20 mouse cellular contexts compared by ENCODE assay signal in the genomic region with DNA sequence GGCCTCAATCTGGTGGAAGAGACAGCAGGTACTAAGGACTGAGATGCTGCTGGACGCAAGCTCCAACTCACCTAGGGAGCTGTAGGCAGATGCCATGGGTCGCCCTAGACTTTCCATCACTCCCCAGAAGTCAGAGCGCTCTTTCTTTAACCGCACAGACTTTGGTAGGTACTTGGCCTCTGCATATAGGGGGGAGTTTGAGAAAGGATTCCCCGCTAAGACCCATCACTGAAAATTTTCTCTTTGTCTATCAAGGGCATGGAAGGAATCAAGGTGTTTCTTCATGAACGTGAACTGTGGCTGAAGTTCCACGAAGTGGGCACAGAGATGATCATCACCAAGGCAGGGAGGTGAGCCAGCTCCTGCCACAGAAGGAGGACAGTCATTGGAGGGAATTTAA. TPM values are rescaled to one million over a fixed set of nuclear protein-coding genes. Genes with fewer than 3 reads are reported as not detected.
DNase-seq lines count a peak whose midpoint lies in the region; ATAC-seq and TF ChIP-seq lines count a peak whose summit lies in the region.
"Had no signal": no experiment of that assay in that cellular context is flagged by ENCODE, and none has a peak within 500 bp of the region (broad histone marks: within the 10 kb centered on the region; RNA-seq: fewer than 3 reads in every experiment).

No protein-coding gene starts in this region.

- H3K4me3 ChIP-seq in heart, embryonic 10.5 days: peak overlapping the region; percentile 74
- peak overlapping the region; percentile 63 for H3K4me3 ChIP-seq in lung, embryonic 14.5 days (ENCODE audit: low read depth, low read length)
- H3K4me3 ChIP-seq in brown adipose tissue, adult 24 weeks (ENCODE audit: insufficient read depth, low read depth, low read length): peak overlapping the region; percentile 40
- H3K4me3 ChIP-seq in heart, postnatal 0 days (ENCODE audit: low read depth, low read length): peak overlapping the region; percentile 64
- H3K4me3 ChIP-seq: forebrain, embryonic 15.5 days; neural tube, embryonic 13.5 days had no signal

- peaks cover 27% of the 10 kb centered on the region for H3K36me3 ChIP-seq in heart, embryonic 10.5 days
- peaks cover 56% of the 10 kb centered on the region for H3K36me3 ChIP-seq in lung, embryonic 14.5 days (ENCODE audit: insufficient read depth)
- H3K36me3 ChIP-seq in heart, postnatal 0 days (replicated peaks; ENCODE audit: control insufficient read depth, insufficient read depth, low read length): peaks cover 16% of the 10 kb centered on the region; the same call in 1 of the 2 replicates
- H3K36me3 ChIP-seq: forebrain, embryonic 15.5 days; neural tube, embryonic 13.5 days had no signal

- TF ChIP-seq EP300 in heart, postnatal 0 days (IDR thresholded peaks at IDR 0.05; ENCODE audit: low read depth): no peak

- TF ChIP-seq CTCF in lung, embryonic 14.5 days (IDR thresholded peaks at IDR 0.05; ENCODE audit: low read depth): no peak
- no peak for TF ChIP-seq CTCF in heart, postnatal 0 days (IDR thresholded peaks at IDR 0.05; ENCODE audit: low read depth)

- intact Hi-C loops in heart, postnatal 36 days (cut with DNase I): no loop called here

- DNase-seq in heart, embryonic 10.5 days (ENCODE audit: low spot score): no peak
- no peak for DNase-seq in heart, postnatal 36 days
- DNase-seq in lung, embryonic 14.5 days: no peak
- DNase-seq in lung, postnatal 25 days (ENCODE audit: low spot score): no peak
- DNase-seq in heart, postnatal 0 days (ENCODE audit: low spot score): no peak
- DNase-seq in adrenal gland, adult 8-10 months: no peak
- DNase-seq in frontal cortex, postnatal 14 days (ENCODE audit: low spot score in 2 of 2): no peak
- DNase-seq: cerebellum, adult 11-12 months; cerebellum, postnatal 36 days; layer of hippocampus, postnatal 36 days; right cerebral cortex, postnatal 4 days had no signal

- WGBS in heart, embryonic 10.5 days: 16% methylated on average over 7 of the region's 7 CpGs
- WGBS in lung, embryonic 14.5 days: 8% methylated on average over 7 of the region's 7 CpGs
- WGBS in heart, postnatal 0 days: 44% methylated on average over 7 of the region's 7 CpGs

- H3K4me2 ChIP-seq in lung, embryonic 14.5 days: peak overlapping the region; percentile 84
- H3K4me2 ChIP-seq in heart, postnatal 0 days (ENCODE audit: low read depth, low read length): peak overlapping the region; percentile 75
- H3K4me2 ChIP-seq: forebrain, embryonic 15.5 days; neural tube, embryonic 13.5 days had no signal

- peak overlapping the region; percentile 98 for H3K9ac ChIP-seq in lung, embryonic 14.5 days
- H3K9ac ChIP-seq in heart, postnatal 0 days (replicated peaks; ENCODE audit: low read depth, low read length): peak overlapping the region; percentile 65
- H3K9ac ChIP-seq: forebrain, embryonic 15.5 days; neural tube, embryonic 13.5 days had no signal

- H3K27me3 ChIP-seq in heart, embryonic 10.5 days (ENCODE audit: insufficient read depth, poor library complexity, severe bottlenecking): peaks cover 76% of the 10 kb centered on the region
- H3K27me3 ChIP-seq in lung, embryonic 14.5 days (ENCODE audit: insufficient read depth, low read length): peaks cover 55% of the 10 kb centered on the region
- peaks cover 42% of the 10 kb centered on the region for H3K27me3 ChIP-seq in heart, postnatal 0 days (ENCODE audit: control insufficient read depth, insufficient read depth, low read length)

- H3K4me1 ChIP-seq in heart, embryonic 10.5 days: peaks cover 56% of the 10 kb centered on the region
- no peaks in the 10 kb centered on the region for H3K4me1 ChIP-seq in lung, embryonic 14.5 days (ENCODE audit: insufficient read depth)
- H3K4me1 ChIP-seq in brown adipose tissue, adult 24 weeks (ENCODE audit: control insufficient read depth, insufficient read depth, insufficient read length, low read length): no peaks in the 10 kb centered on the region
- H3K4me1 ChIP-seq in heart, postnatal 0 days (ENCODE audit: control insufficient read depth, insufficient read depth): peaks cover 12% of the 10 kb centered on the region
- H3K4me1 ChIP-seq: neural tube, embryonic 13.5 days had no signal

- no peak for ATAC-seq in lung, embryonic 14.5 days (ENCODE audit: insufficient read depth)
- no peak for ATAC-seq in heart, postnatal 0 days (ENCODE audit: insufficient read depth, low read depth)
- ATAC-seq: forebrain, embryonic 15.5 days had no signal

- no peaks in the 10 kb centered on the region for H3K9me3 ChIP-seq in heart, embryonic 10.5 days
- no peaks in the 10 kb centered on the region for H3K9me3 ChIP-seq in lung, embryonic 14.5 days (ENCODE audit: low read depth, low read length)
- H3K9me3 ChIP-seq in heart, postnatal 0 days (replicated peaks; ENCODE audit: control insufficient read depth, low read length): no peaks in the 10 kb centered on the region
- H3K9me3 ChIP-seq: forebrain, embryonic 15.5 days; neural tube, embryonic 13.5 days had no signal

- peak overlapping the region; percentile 97 for H3K27ac ChIP-seq in heart, embryonic 10.5 days
- H3K27ac ChIP-seq in lung, embryonic 14.5 days (ENCODE audit: low read depth): peak overlapping the region; percentile 97
- H3K27ac ChIP-seq in brown adipose tissue, adult 24 weeks (replicated peaks; ENCODE audit: low read depth, low read length): peak overlapping the region; percentile 29; the same call in 1 of the 2 replicates
- peak overlapping the region; percentile 56 for H3K27ac ChIP-seq in heart, postnatal 0 days (ENCODE audit: low read depth)
- H3K27ac ChIP-seq: forebrain, embryonic 15.5 days; macrophage; neural tube, embryonic 13.5 days had no signal

RNA-seq across cellular contexts. Expression of gene Tbx5, which starts 6.0 kb away (rescaled TPM):
- polyA plus RNA-seq in heart, embryonic 10.5 days (2016; fragmentation: Nextera tagmentation; extraction: Ambion mirVana): 41.9 and 44.2 TPM in 2 replicates
- total RNA-seq in heart, postnatal 36 days (2021): 10 to 100 TPM; 26.5 to 40.1 TPM
- polyA plus RNA-seq in lung, embryonic 14.5 days (2014; fragmentation: Nextera tagmentation; extraction: Ambion mirVana): 57.7 and 59.4 TPM in 2 replicates
- 1.5 and 2.7 TPM in 2 replicates for polyA plus RNA-seq in brown adipose tissue, adult 24 weeks (2012; ENCODE audit: insufficient read depth, insufficient read length, missing spikeins)
- 17.3 and 22.8 TPM in 2 replicates for total RNA-seq in heart, postnatal 0 days (2014; rRNA removed; ENCODE audit: low replicate concordance)
- 29.2 and 31.1 TPM in 2 replicates for polyA plus RNA-seq in heart, postnatal 0 days (2015; fragmentation: Nextera tagmentation; extraction: Ambion mirVana)
- total RNA-seq in adrenal gland, adult 8-10 months (2022): under 1 TPM in 3 of 4 experiments, not detected in 1; 0.17 to 0.20 (median 0.19) TPM
- total RNA-seq: granulocyte monocyte progenitor cell, adult 5-6 weeks; layer of hippocampus, postnatal 36 days; liver, adult 2 months had no signal
- polyA plus RNA-seq: C2C12; forebrain, embryonic 15.5 days; intestine, embryonic 14.5 days; kidney, embryonic 14.5 days; liver, adult 2 months; macrophage had no signal

Comparison
In these comparisons a context has a peak if more than half of its experiments do, and no peak if none do; other contexts are left out.
1. H3K27ac ChIP-seq: peak in every context shown above with its lines; median percentile 97 in heart, embryonic 10.5 days; 97 in lung, embryonic 14.5 days; 56 in heart, postnatal 0 days; 29 in brown adipose tissue, adult 24 weeks.